Mouse (Mus musculus): ENCODE data around the gene Ccdc85a. TPM values are rescaled to one million over a fixed set of nuclear protein-coding genes. Genes with fewer than 3 reads are reported as not detected.

Ccdc85a gene
- polyA plus RNA-seq (2015; fragmentation: Nextera tagmentation; extraction: Ambion mirVana) = 0.80 and 1.1 TPM in 2 replicates

GRCm38 (mm10) chr11:28583911-28584434 lies at the start of gene Ccdc85a:
Gene Ccdc85a (minus strand): TSS chr11:28584324.
- under 1% methylated on average over 25 of the region's 25 CpGs for WGBS
- Histone ChIP-seq H3K27ac (replicated peaks) (no peak within 1 kb of the TSS), H3K9ac (peak within 1 kb of the TSS; percentile 74), H3K4me2 (peak within 1 kb of the TSS; percentile 98), H3K9me3 (no peaks in the 10 kb centered on the region), H3K4me3 (peak within 1 kb of the TSS; percentile 62), H3K36me3 (no peaks in the 10 kb centered on the region), H3K4me1 (peaks cover 9% of the 10 kb centered on the region), H3K27me3 (replicated peaks) (peaks cover 49% of the 10 kb centered on the region)
- ATAC-seq (ENCODE audit: extremely low read depth, insufficient number of reproducible peaks, low FRiP score, low TSS enrichment) = peak; percentile 62; the same call in 1 of the 2 replicates

DNA sequence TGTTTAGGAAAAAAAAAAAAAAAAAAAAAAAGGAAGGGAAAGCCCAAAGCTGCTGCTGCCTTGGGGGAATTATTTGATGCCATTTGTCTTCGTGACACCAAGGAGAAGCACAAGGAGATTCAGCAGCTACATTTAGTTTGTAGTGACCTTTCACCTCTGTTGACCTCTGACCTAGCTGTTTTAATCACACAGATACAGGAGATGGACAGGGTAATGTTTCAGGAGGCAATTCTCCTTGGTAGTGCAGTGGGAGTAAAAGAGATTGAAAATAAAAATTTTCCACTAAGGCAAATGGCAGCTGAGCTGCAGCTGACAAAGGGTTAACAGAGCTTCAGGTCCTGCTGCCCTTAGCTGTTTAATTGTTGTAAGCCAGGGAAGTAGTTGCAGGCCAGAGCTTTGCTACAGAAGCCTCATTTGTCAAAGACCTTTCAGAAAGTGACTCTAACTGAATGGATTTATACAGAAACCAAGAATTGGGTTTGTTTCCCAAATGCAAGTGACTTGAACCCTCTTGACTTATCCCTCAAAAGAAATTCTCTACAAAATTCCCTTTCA lies 49.5 kb upstream of the Ccdc85a start:
- H3K36me3 ChIP-seq = no peaks in the 10 kb centered on the region
- no peaks in the 10 kb centered on the region for H3K9me3 ChIP-seq
- WGBS = 55% methylated on average over 1 of the region's 1 CpGs
- no peak overlapping the region for H3K4me2 ChIP-seq
- no peaks in the 10 kb centered on the region for H3K27me3 ChIP-seq (replicated peaks)
- no peak for ATAC-seq (ENCODE audit: extremely low read depth, insufficient number of reproducible peaks, low FRiP score, low TSS enrichment)
- H3K4me3 ChIP-seq = no peak overlapping the region
- no peak overlapping the region for H3K27ac ChIP-seq (replicated peaks)
- no peak overlapping the region for H3K9ac ChIP-seq
- H3K4me1 ChIP-seq = no peaks in the 10 kb centered on the region

DNA sequence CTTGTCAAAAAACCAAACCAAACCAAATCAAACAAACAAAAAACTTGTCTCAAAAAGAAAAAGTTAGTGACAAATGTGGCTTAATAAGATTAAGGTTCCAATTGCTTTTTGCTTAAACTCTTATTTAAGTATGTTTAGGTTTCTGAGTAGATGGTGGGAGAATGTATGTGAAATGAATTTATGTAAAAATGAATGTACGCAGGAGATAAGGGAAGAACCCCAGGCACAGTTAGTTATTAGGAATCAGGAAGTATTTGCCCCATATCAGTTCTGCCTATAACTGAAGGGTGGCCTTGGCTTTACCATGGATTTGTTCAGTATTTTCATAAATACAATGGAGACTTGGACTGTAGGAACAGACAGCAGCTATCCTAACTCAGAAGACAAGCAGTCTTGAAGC lies 49.0 kb upstream of the Ccdc85a start:
- Histone ChIP-seq H3K27ac (replicated peaks) (no peak overlapping the region), H3K27me3 (replicated peaks) (no peaks in the 10 kb centered on the region), H3K9ac (no peak overlapping the region), H3K4me3 (no peak overlapping the region), H3K4me1 (no peaks in the 10 kb centered on the region), H3K9me3 (no peaks in the 10 kb centered on the region), H3K4me2 (no peak overlapping the region), H3K36me3 (no peaks in the 10 kb centered on the region)
- WGBS = 84% methylated on average over 1 of the region's 1 CpGs
- ATAC-seq (ENCODE audit: extremely low read depth, insufficient number of reproducible peaks, low FRiP score, low TSS enrichment) = no peak

- H3K4me3 ChIP-seq = no peak overlapping the region
- H3K4me1 ChIP-seq = no peaks in the 10 kb centered on the region
- WGBS = 74% methylated on average over 2 of the region's 2 CpGs
- no peak overlapping the region for H3K4me2 ChIP-seq
- ATAC-seq (ENCODE audit: extremely low read depth, insufficient number of reproducible peaks, low FRiP score, low TSS enrichment) = no peak
- H3K36me3 ChIP-seq = no peaks in the 10 kb centered on the region
- no peak overlapping the region for H3K9ac ChIP-seq
- H3K27ac ChIP-seq (replicated peaks) = no peak overlapping the region
- H3K9me3 ChIP-seq = no peaks in the 10 kb centered on the region
- no peaks in the 10 kb centered on the region for H3K27me3 ChIP-seq (replicated peaks)
These were observed 46.6 kb upstream of the Ccdc85a start for GRCm38 (mm10) chr11:28630771-28631170.

- no peaks in the 10 kb centered on the region for H3K9me3 ChIP-seq
- H3K4me2 ChIP-seq = no peak overlapping the region
- H3K36me3 ChIP-seq = no peaks in the 10 kb centered on the region
- ATAC-seq (ENCODE audit: extremely low read depth, insufficient number of reproducible peaks, low FRiP score, low TSS enrichment) = no peak
- H3K4me1 ChIP-seq = no peaks in the 10 kb centered on the region
- no peaks in the 10 kb centered on the region for H3K27me3 ChIP-seq (replicated peaks)
- no peak overlapping the region for H3K27ac ChIP-seq (replicated peaks)
- H3K9ac ChIP-seq = no peak overlapping the region
- no peak overlapping the region for H3K4me3 ChIP-seq
These were observed 26.8 kb upstream of the Ccdc85a start for GRCm38 (mm10) chr11:28610781-28611491.

DNA sequence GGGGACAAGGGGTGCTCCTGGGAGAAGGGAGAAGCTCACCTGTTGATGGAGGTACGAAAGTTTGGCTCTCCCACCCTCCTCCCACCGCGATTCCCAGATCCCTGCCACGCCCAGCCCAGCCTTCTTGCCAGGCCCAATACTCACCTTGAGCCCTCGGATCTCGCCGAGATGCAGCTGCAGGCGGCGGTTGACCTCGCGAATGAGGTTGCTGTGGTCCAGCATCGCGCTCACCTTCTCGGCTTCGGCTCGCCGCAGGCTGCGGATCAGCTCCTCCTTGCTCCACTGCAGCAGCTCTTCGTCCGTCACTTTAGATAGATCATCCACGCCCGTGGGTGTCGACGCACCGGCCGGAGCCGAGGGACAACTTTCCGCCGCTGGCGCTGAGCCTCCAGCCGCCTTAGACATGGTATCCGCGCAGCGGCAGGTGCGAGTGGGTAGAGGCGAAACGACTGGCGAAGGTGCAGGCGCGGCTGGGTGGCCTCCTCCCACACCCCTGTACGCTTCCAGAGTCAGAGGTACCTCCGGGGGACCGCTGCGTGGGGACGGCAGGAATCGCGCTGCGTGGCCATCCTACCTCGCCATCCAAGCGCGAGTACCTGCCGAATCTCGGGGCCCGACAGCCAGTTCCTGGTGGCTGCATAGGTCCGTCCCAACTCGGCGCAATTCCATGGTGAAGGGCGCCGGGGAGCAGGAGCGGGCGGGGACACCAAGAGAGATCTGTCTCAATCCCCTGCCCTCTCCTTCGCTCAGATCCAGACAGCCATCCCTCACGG lies 800 bp downstream of the Ccdc85a start:
- ATAC-seq (ENCODE audit: extremely low read depth, insufficient number of reproducible peaks, low FRiP score, low TSS enrichment) = 0 out of 2 replicates have a peak, but pooled peaks have one; percentile 14
- Histone ChIP-seq H3K9me3 (no peaks in the 10 kb centered on the region), H3K4me3 (peak overlapping the region; percentile 62), H3K4me1 (peaks cover 9% of the 10 kb centered on the region), H3K4me2 (peak overlapping the region; percentile 98), H3K9ac (peak overlapping the region; percentile 74), H3K27me3 (replicated peaks) (peaks cover 49% of the 10 kb centered on the region), H3K27ac (replicated peaks) (no peak overlapping the region), H3K36me3 (no peaks in the 10 kb centered on the region)
- WGBS = under 1% methylated on average over 61 of the region's 63 CpGs

GRCm38 (mm10) chr11:28582218-28582617 lies 1.9 kb downstream of the Ccdc85a start:
- no peaks in the 10 kb centered on the region for H3K9me3 ChIP-seq
- 19% methylated on average over 5 of the region's 5 CpGs for WGBS
- H3K27ac ChIP-seq (replicated peaks) = no peak overlapping the region
- H3K4me3 ChIP-seq = no peak overlapping the region
- H3K4me2 ChIP-seq = peak overlapping the region; percentile 98; the same call in 1 of the 2 replicates
- H3K4me1 ChIP-seq = peaks cover 9% of the 10 kb centered on the region
- no peak overlapping the region for H3K9ac ChIP-seq
- H3K36me3 ChIP-seq = no peaks in the 10 kb centered on the region
- peaks cover 49% of the 10 kb centered on the region for H3K27me3 ChIP-seq (replicated peaks)
- no peak for ATAC-seq (ENCODE audit: extremely low read depth, insufficient number of reproducible peaks, low FRiP score, low TSS enrichment)

- H3K9ac ChIP-seq = no peak overlapping the region
- no peaks in the 10 kb centered on the region for H3K27me3 ChIP-seq (replicated peaks)
- H3K27ac ChIP-seq (replicated peaks) = no peak overlapping the region
- H3K36me3 ChIP-seq = no peaks in the 10 kb centered on the region
- 81% methylated on average over 1 of the region's 1 CpGs for WGBS
- ATAC-seq (ENCODE audit: extremely low read depth, insufficient number of reproducible peaks, low FRiP score, low TSS enrichment) = no peak
- no peaks in the 10 kb centered on the region for H3K4me1 ChIP-seq
- no peak overlapping the region for H3K4me2 ChIP-seq
- H3K4me3 ChIP-seq = no peak overlapping the region
- no peaks in the 10 kb centered on the region for H3K9me3 ChIP-seq
These were observed 11.7 kb downstream of the Ccdc85a start for GRCm38 (mm10) chr11:28572423-28572822.

- no peaks in the 10 kb centered on the region for H3K27me3 ChIP-seq (replicated peaks)
- H3K36me3 ChIP-seq = no peaks in the 10 kb centered on the region
- H3K9ac ChIP-seq = no peak overlapping the region
- no peak overlapping the region for H3K4me3 ChIP-seq
- no peak for ATAC-seq (ENCODE audit: extremely low read depth, insufficient number of reproducible peaks, low FRiP score, low TSS enrichment)
- H3K4me2 ChIP-seq = no peak overlapping the region
- peaks cover 6% of the 10 kb centered on the region; the same call in 1 of the 2 replicates for H3K9me3 ChIP-seq
- H3K4me1 ChIP-seq = no peaks in the 10 kb centered on the region
- H3K27ac ChIP-seq (replicated peaks) = no peak overlapping the region
These were observed 27.7 kb downstream of the Ccdc85a start for GRCm38 (mm10) chr11:28556420-28556819.

- no peak for ATAC-seq (ENCODE audit: extremely low read depth, insufficient number of reproducible peaks, low FRiP score, low TSS enrichment)
- WGBS = 78% methylated on average over 2 of the region's 2 CpGs
- H3K4me1 ChIP-seq = no peaks in the 10 kb centered on the region
These were observed 40.7 kb downstream of the Ccdc85a start for GRCm38 (mm10) chr11:28543429-28543828.

DNA sequence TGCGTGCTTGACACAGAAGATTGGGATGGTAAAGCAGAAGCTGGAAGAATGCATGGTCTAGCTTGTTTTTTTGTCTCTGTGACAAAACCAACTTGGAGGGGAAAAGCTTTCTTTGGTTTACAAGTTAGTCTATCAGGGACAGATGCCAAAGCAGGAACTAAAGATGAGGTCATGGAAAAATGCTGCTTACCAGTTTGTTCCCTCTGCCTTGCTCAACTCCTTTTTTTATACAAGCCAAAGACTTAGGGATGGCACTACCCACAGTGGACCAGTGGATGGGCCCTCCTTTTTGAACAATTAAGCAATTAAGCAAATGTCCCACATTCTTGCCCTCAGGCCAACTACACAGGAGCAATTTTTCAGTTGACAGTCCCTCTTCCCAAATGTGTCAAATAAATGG lies 42.8 kb downstream of the Ccdc85a start:
- Histone ChIP-seq H3K27me3 (replicated peaks) (no peaks in the 10 kb centered on the region), H3K27ac (replicated peaks) (no peak overlapping the region), H3K4me3 (no peak overlapping the region), H3K4me2 (no peak overlapping the region), H3K36me3 (no peaks in the 10 kb centered on the region), H3K4me1 (no peaks in the 10 kb centered on the region), H3K9me3 (no peaks in the 10 kb centered on the region), H3K9ac (no peak overlapping the region)
- no peak for ATAC-seq (ENCODE audit: extremely low read depth, insufficient number of reproducible peaks, low FRiP score, low TSS enrichment)
- WGBS = 80% methylated on average over 1 of the region's 1 CpGs

More at GRCm38 (mm10) chr11:28543429-28543828, 40.7 kb downstream of the Ccdc85a start:
- no peak overlapping the region for H3K9ac ChIP-seq
- H3K27ac ChIP-seq (replicated peaks) = no peak overlapping the region
- no peak overlapping the region for H3K4me3 ChIP-seq
- no peaks in the 10 kb centered on the region for H3K27me3 ChIP-seq (replicated peaks)
- no peak overlapping the region for H3K4me2 ChIP-seq
- no peaks in the 10 kb centered on the region for H3K36me3 ChIP-seq
- H3K9me3 ChIP-seq = no peaks in the 10 kb centered on the region
